Mouse (Mus musculus) G1E-ER4 (cell line): ENCODE data around the gene Rere. TPM values are rescaled to one million over a fixed set of nuclear protein-coding genes. Genes with fewer than 3 reads are reported as not detected.

Source experiments
- GATA1 ChIP-seq: IDR thresholded peaks from one replicate; pipeline ENCODE4 v1.8.0; 2012; ENCODE audit warnings: low read length, inconsistent platforms
- polyA plus RNA-seq: library from polyadenylated mRNA; stranded (reverse); fragments of >175 nt; gene quantifications from 2 replicates; pipeline ENCODE4 v1.2.3, GENCODE M21; 2012

Gene Rere
- polyA plus RNA-seq, 1 experiment, result 282 TPM

DNA sequence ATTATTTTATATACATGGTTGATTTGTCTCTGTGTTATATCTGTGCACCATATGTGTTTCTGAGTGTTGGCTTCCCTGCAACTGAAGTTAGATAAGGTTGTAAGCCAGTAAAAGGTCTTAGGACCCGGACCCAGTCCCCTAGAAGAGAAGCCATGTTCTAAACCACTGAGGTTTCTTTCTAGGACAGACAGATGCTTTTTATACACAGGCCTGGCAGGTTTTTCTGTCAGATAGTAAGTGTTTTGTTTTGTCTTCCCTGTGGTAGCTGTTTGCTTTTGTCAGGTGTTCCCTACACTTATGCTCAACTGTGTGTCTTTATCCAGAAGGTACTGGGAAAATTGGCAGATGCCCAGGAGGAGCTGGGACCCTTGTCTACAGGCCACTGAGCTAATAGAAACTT lies 167.0 kb downstream of the Rere start:
- TF ChIP-seq GATA1, result no peak

DNA sequence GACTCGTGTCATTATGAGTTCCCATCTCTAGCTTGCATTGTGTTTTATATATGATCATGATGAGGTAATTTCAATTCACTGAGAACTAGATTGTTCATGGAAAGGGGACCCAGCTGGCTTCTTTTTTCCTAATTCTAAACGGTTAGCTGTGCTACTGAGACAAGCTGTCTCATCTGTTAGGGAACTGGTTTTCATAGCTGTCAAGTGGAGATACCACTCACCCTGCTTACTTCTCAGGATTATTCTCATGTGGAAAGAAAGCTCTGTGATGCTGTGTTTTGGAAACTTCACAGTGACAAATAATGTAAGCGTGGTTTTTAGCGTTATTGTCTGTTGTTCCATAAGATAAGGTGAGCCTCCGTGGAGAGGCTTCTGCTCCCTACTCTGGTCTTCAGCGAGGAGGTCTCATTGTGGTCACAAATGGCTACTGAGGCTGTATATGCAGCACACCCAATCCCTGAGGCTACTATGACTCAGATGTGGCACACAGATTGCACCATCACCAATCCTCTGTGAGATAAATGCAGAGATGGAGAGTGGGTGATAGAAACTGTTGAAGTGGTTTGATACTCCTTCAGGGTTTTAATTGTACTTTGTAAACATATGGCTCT lies 168.7 kb downstream of the Rere start:
- peak; percentile 12 for TF ChIP-seq GATA1

DNA sequence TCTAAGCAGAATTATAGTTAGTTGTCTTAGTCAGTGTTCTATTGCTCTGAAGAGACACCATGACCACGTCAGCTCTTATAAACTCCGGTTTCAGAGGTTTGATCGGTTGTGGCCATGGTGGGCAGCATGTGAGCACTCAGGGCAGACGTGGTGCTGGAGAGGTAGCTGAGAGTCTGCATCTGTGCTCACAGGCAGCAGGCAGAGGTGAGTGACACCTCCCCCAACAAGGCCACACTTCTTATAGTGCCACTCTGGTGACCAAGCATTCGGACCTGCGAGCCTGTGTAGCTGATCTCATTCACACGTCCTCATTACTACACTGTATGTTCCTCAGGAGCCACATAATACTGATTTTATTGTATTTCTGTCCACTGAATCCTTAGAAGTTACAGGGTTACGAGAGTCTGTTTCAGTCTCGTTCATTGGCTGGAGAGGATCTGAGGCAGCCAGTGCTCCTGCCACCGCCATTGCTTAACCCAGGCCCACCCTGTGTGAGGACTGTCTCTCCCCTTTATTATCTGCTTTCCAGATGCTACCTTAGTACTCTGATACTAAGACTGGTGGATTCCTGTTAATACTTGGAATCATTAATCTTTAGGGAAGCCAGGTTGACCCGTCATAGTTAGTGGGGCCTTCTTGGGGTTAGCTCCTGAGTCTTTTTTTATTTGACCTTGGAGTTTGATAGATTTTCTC lies 170.9 kb downstream of the Rere start:
- TF ChIP-seq GATA1, result no peak

DNA sequence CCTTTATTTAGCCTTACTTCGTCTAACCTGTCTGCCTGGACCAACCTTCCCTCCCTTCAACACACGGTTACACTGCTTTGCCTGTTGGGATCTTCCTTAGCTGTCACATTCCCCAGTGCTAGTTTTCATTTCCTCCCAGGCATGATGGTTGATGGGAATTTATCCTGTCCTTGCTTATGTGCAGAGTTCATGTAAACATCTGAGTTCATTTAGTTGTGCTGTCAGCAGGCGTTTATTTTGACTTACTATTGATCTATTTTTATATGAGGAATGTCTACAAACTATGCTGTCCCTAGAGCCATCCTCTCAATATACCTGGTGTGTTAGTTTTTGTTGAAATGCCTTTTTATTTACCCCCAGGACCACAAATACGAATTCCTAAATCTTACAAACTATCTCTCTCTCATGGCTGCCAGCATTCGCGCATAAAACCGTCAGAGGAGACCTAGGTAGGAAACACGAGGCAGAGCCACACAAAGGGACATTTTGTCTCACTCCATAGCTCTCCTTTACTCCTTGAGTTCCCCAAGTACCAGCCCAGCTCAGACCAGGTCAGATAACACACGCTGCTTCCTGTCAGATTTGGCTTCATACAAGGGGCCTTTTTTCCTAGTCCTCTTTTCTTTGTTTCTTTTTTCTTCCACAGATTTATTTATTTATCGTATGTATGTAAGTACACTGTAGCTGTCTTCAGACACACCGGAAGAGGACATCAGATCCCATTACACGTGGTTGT lies 173.3 kb downstream of the Rere start:
- TF ChIP-seq GATA1, result no peak

DNA sequence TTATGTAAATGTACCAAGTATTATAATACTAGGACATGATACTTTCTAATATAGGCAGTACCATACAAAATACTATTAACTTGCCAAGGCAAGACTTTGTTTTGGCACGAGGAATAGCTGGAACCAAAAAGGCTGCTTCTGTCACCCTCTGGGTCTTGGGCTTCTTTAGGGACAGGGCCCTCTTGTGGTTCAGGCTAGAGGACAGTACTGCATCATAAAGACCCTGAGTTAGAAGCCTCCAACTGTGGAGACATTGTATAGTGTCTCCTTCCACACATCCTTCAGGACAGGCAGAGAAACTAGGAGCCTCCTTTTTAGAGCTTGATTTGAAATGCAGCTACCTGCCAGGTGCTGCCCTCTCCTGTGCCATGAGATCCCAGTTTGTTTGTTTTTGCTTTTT lies 174.3 kb downstream of the Rere start:
- TF ChIP-seq GATA1, result no peak

DNA sequence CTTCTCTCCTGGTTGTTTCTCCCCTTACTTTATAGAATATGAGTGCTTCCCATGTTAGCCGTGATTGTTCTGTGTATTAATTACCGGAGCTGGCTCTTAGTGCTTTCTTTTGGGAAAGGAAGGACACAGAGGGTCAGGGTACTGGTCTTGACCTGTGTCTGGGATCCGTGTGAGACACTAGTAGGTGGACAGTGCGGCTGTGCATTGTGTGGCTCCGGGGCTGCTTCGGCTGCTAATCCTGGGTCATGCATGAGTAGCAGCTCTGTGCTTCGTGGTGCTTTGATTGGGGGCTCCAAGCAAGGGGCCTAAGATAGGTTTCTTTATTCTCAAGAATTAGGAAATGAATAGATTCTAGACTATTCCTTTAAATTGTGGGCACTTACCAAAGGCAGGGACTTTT lies 175.0 kb downstream of the Rere start:
- no peak for TF ChIP-seq GATA1

DNA sequence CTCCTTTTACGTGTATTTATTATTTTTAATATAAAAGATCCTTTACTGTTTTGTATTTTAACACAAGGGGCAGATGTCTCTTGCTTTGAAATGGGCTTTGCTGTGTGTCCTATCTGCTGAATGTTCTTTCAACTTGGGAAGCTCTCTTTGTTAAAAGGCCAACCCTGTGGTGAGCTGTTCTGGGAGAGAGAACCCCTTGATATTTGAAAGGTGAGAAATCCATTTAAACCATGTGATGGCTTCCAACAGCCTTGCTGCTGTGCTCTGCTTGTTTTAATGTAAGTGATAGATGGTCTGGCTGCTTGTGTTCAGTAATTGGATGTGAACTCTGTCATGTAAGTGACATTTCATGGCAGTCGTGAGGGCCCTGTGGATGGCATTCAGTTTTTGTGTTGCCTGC lies 175.4 kb downstream of the Rere start:
- no peak for TF ChIP-seq GATA1

DNA sequence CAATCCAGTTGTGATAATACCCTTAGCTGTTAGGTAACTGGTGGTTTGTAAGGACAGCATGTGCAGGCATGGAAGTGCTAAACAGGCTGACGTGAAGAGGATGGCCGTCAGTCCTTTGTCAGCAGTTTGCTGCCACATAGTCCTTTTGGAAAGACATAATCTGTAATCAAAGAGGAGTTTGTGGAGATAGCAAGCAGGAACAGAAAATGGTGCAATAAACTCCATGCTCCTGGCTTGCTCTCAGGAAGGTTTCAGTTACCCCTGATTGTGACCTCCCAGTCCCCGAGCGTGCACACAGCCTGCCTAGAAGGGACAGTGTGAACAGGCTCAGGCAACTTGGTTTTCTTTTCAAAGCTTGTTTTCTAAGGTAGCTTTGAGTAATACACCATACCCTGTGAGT lies 175.9 kb downstream of the Rere start:
- TF ChIP-seq GATA1, result no peak

DNA sequence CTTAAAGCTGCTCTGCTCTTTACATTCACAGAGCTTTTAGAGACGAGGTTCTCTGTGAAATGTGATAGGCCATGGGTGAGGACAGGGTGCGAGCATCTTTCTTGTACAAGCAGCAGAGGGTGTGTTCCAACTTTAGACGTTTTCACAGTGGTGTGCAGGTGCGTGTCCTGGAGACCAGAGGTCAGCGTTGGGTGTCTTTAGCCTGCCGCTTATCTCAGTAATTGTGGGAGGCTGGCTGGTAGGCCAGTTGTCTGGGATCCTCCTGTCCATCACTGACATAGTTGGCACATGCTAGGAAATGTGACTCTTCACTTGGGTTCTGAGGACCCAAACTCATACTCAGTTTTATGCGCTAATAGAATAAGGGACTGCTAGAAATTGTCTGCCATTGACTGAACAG lies 176.3 kb downstream of the Rere start:
- no peak for TF ChIP-seq GATA1

DNA sequence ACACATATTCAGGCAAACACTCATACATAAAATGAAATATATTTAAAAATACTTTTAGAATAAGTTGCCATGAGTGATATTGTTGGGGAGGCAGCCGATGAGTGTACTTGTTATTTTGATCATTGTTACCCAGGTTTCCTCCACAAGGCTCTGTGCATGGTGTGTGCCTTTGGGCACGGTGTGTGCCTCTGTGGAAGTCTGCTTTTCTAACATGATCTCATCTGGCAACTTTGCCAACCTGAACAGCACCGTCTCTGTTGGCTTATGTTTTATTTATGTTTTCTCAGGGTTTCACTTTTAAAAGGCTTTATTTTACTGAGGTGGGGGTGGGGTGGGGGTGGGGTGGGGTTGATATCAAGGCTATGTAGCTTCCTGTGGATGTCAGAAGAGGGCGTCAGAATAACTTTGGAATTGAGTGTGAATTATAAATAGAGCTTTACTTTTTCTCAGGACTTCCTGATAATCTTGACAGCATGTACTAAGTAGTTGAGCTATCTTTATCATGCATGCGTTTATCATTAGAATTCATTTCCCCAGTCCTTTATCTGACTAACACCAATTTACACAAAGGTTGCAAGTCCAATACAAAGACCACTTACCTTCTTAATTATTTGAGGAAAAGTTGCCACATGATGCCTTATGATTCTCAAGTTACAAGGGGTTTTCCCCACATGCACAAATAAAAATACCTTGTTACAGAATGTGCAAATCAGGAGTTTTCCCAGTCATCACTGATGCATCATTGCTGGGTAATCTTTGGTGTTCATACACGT lies 177.8 kb downstream of the Rere start:
- peak; percentile 72 for TF ChIP-seq GATA1

DNA sequence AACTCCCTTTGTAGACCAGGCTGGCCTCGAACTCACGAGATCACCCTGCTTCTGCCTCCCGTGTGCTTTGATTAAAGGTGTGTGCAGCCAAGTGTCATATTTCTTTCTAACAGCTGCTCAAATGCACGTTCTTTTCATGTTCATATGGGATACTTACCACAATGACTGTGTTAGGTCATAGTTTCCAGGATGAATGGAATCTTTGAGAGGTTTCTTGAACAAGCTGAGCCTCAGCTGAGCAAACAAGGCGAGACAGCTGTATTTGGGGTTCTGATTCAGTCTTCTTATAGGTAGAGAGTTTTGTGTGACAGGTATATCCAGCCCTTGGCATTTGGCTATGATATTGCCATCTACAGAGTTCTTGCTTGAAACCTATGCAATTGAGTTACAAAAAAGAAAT lies 179.0 kb downstream of the Rere start:
- TF ChIP-seq GATA1, result no peak

DNA sequence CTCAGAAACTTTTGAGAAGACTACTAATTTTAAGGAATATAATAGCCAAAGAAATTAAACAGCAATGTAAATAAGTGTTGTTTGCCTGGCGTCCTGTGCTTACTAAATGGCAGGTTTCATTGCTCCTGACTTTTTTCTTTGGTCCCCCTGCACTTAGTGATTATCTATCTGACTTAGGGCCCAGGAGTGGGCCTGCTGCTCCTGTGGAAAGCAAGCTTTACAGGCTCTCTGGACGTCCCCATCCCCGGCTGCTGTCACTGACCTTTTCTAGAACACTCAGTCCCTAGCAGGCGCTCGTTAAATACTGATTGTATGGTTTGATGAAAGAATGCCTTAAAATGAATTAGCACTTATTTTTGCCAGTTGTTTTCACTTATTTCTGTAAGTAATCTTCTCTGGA lies 179.6 kb downstream of the Rere start:
- TF ChIP-seq GATA1, result no peak

DNA sequence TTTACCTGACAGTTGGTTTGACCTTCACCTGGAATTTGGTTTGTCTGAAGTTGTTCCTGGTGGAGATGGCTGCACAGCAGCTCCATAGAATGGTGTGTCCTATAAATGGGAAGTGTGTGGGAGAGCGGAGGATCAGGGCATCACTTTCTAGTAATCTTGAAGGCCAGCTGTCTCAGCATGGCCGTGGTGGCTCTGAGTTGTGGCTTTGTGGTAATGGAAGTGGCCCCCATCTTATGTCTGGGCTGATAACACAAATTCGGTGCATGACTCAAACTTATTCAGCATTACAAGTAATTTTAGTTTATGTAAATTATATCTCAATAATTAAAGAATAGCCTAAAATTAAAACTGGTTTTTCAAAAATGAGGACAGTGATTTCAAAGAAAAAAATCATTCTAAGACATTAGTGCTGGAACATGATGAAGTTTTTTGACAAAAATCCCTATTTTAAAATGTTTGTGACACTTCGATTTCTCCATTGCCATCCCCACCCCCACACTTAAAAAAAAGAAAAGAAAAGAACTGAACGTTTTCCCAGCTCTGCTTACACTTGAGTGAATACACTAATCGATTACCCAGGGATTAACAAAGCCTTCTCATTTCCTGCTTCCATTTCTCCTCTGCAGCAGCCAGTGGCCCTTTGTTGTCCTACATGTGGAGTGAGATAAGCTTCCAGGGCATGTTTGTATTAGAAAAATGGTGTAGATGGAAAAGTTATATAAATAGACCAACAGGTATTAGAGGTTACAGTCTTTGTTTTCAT lies 180.2 kb downstream of the Rere start:
- peak; percentile 92 for TF ChIP-seq GATA1

DNA sequence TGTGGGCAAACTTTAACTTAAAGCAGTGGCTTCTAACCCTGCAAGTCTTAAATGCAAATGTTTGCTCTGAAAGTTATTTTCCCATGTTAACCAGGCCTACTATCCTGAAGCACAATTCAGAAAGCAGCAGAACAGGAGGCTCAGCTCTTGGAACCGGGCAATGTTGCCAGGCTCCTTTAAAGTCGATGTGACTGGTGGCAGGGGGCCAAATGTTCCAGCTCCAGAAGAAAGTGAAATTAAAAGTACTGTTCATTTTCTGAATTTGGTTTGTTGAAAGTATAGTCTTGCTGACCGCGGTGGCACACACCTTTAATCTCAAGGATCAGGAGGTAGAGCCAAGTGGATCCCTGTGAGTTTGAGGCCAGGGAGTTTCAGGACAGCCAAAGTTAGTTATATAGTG lies 180.9 kb downstream of the Rere start:
- no peak for TF ChIP-seq GATA1

DNA sequence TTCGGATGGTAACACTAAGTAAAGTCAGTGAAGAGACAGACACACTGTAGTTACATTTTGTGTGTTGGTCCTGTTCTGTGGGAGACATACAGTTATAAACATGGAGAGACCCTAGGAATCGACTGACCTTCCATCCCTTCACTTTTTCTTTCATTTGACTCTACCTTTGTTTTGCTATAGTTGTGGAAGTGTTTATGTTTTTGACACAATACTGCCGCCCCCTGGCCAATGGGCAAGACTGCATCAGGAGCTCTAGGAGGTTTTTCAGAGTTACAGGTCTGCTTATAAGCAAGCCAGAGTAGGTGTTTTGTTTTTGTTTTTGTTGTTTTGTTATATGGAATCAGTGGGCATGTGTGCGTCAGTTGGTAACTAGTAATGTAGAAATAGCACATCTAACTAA lies 184.3 kb downstream of the Rere start:
- TF ChIP-seq GATA1, result no peak
